13 mouse cellular contexts compared by ENCODE assay signal in the genomic region with DNA sequence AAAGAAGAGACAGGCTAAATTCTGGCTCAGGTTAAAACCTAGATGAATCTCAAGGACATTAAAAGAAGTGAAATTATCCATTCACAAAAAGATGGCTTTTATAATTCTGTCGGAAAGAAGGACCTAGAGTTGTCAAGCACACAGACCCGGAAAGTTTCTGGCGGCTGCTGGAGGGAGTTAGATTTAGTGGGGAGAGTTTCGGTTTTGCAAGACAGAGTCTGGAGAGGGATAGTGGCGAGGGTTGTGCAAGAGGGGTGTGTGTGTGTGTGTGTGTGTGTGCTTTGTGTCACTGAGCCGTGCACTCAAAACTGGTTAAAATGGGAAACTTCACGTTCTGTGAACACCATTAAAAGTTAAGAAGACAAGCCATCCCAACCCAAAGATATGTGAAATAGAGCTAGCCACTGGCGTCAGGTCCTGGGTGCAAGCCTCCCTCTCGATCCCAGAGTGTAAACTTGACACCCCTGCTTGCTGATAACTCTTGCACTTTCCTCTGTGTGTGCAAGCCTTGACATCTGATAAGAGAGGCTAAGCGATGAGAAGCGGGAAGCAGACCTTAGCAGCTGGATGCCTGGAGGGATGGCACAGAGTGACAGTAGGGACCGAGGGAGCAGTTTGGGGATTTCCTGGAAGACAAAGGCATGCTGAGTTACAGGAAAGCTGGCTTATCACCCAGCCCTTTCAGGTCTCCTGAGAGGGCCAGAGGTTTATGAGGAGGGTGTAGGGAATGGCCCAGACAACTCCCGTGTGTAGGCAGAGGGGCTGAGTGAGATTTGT. TPM values are rescaled to one million over a fixed set of nuclear protein-coding genes. Genes with fewer than 3 reads are reported as not detected.
DNase-seq lines count a peak whose midpoint lies in the region; ATAC-seq and TF ChIP-seq lines count a peak whose summit lies in the region.
"Had no signal": no experiment of that assay in that cellular context is flagged by ENCODE, and none has a peak within 500 bp of the region (broad histone marks: within the 10 kb centered on the region; RNA-seq: fewer than 3 reads in every experiment).

No protein-coding gene starts in this region.

- intact Hi-C loops in heart, postnatal 10 days (cut with DNase I): no loop called here

- ATAC-seq in heart, embryonic 14.5 days (ENCODE audit: insufficient number of reproducible peaks, insufficient read depth, low FRiP score, low read depth): no peak
- ATAC-seq in embryonic facial prominence, embryonic 13.5 days (ENCODE audit: insufficient number of reproducible peaks, insufficient read depth, low FRiP score, low TSS enrichment, low read depth): no peak
- ATAC-seq in liver, embryonic 14.5 days (ENCODE audit: insufficient read depth): peak; percentile 70; the same call in 1 of the 2 replicates

- no peak overlapping the region for H3K27ac ChIP-seq in heart, embryonic 14.5 days (replicated peaks in 1 of 2; ENCODE audit: control insufficient read depth in 1 of 2, insufficient read depth in 1 of 2, low read depth in 2 of 2, low read length in 2 of 2)
- H3K27ac ChIP-seq in embryonic facial prominence, embryonic 13.5 days: no peak overlapping the region
- H3K27ac ChIP-seq in liver, embryonic 14.5 days: peak overlapping the region; percentile 37
- H3K27ac ChIP-seq: heart, adult 2 months; neural tube, embryonic 15.5 days had no signal

- H3K4me1 ChIP-seq in heart, embryonic 14.5 days (ENCODE audit: control insufficient read depth in 2 of 2, insufficient read depth in 2 of 2, low read length in 2 of 2): peaks cover 11 to 17% of the 10 kb centered on the region in 2 experiments
- peaks cover 14% of the 10 kb centered on the region for H3K4me1 ChIP-seq in embryonic facial prominence, embryonic 13.5 days
- peaks cover 31 to 50% of the 10 kb centered on the region in 2 experiments for H3K4me1 ChIP-seq in liver, embryonic 14.5 days (replicated peaks; ENCODE audit: control insufficient read depth in 2 of 2, insufficient read depth in 2 of 2, low read length in 1 of 2)
- H3K4me1 ChIP-seq in megakaryocyte, embryonic 14.5 days: peaks cover 63% of the 10 kb centered on the region
- H3K4me1 ChIP-seq: neural tube, embryonic 15.5 days had no signal

- DNase-seq in heart, postnatal 10 days: no peak
- peak in 1 of 3 experiments; percentile 66 for DNase-seq in liver, embryonic 14.5 days (ENCODE audit: low read depth in 3 of 3, low spot score in 3 of 3)
- no peak for DNase-seq in frontal cortex, postnatal 25 days (ENCODE audit: low spot score in 2 of 2)
- no peak for DNase-seq in gastrocnemius, postnatal 25 days
- DNase-seq: kidney, adult 18-20 months; layer of hippocampus, adult 9-11 months; right cerebral cortex, postnatal 25 days had no signal

- H3K9me3 ChIP-seq in heart, embryonic 14.5 days (ENCODE audit: control insufficient read depth, low read length): no peaks in the 10 kb centered on the region
- H3K9me3 ChIP-seq in embryonic facial prominence, embryonic 13.5 days: no peaks in the 10 kb centered on the region; the same call in 1 of the 2 replicates
- H3K9me3 ChIP-seq in liver, embryonic 14.5 days (ENCODE audit: control insufficient read depth, low read length): no peaks in the 10 kb centered on the region
- no peaks in the 10 kb centered on the region for H3K9me3 ChIP-seq in megakaryocyte, embryonic 14.5 days
- H3K9me3 ChIP-seq: neural tube, embryonic 15.5 days had no signal

- 37% methylated on average over 13 of the region's 13 CpGs for WGBS in heart, embryonic 14.5 days
- 45% methylated on average over 13 of the region's 13 CpGs for WGBS in embryonic facial prominence, embryonic 13.5 days
- 26% methylated on average over 13 of the region's 13 CpGs for WGBS in liver, embryonic 14.5 days (ENCODE audit: insufficient replicate concordance)

- no peaks in the 10 kb centered on the region for H3K36me3 ChIP-seq in heart, embryonic 14.5 days (ENCODE audit: control insufficient read depth, insufficient read depth, low read length)
- H3K36me3 ChIP-seq in embryonic facial prominence, embryonic 13.5 days: no peaks in the 10 kb centered on the region
- no peaks in the 10 kb centered on the region for H3K36me3 ChIP-seq in liver, embryonic 14.5 days (replicated peaks; ENCODE audit: control insufficient read depth, insufficient read depth, low read depth)
- peaks cover 12% of the 10 kb centered on the region for H3K36me3 ChIP-seq in megakaryocyte, embryonic 14.5 days (replicated peaks; ENCODE audit: low read length)
- H3K36me3 ChIP-seq: neural tube, embryonic 15.5 days had no signal

- no peak for TF ChIP-seq CTCF in liver, embryonic 14.5 days (IDR thresholded peaks at IDR 0.05; ENCODE audit: low read depth)

- no peak overlapping the region for H3K4me2 ChIP-seq in heart, embryonic 14.5 days (ENCODE audit: low read length)
- no peak overlapping the region for H3K4me2 ChIP-seq in embryonic facial prominence, embryonic 13.5 days
- H3K4me2 ChIP-seq in liver, embryonic 14.5 days (ENCODE audit: low read depth): peak overlapping the region; percentile 49
- H3K4me2 ChIP-seq: midbrain, embryonic 11.5 days; neural tube, embryonic 15.5 days had no signal

- H3K4me3 ChIP-seq in heart, embryonic 14.5 days (ENCODE audit: control insufficient read depth in 1 of 2, insufficient read depth in 1 of 2, low read depth in 1 of 2, low read length in 2 of 2): no peak overlapping the region
- H3K4me3 ChIP-seq in embryonic facial prominence, embryonic 13.5 days: no peak overlapping the region
- no peak overlapping the region for H3K4me3 ChIP-seq in liver, embryonic 14.5 days (ENCODE audit: insufficient read depth in 1 of 2, low read depth in 2 of 2, low read length in 2 of 2)
- peak overlapping the region; percentile 80 for H3K4me3 ChIP-seq in megakaryocyte, embryonic 14.5 days (replicated peaks)
- H3K4me3 ChIP-seq: heart, adult 2 months; neural tube, embryonic 15.5 days had no signal

- H3K27me3 ChIP-seq in heart, embryonic 14.5 days (ENCODE audit: control insufficient read depth, insufficient read depth, low read length): no peaks in the 10 kb centered on the region
- no peaks in the 10 kb centered on the region for H3K27me3 ChIP-seq in embryonic facial prominence, embryonic 13.5 days
- no peaks in the 10 kb centered on the region for H3K27me3 ChIP-seq in liver, embryonic 14.5 days (ENCODE audit: control insufficient read depth, insufficient read depth, low read length)
- no peaks in the 10 kb centered on the region for H3K27me3 ChIP-seq in megakaryocyte, embryonic 14.5 days (replicated peaks)
- H3K27me3 ChIP-seq: neural tube, embryonic 15.5 days had no signal

- H3K9ac ChIP-seq in heart, embryonic 14.5 days (ENCODE audit: low read length): 0 out of 2 replicates have a peak overlapping the region, but pooled peaks have one; percentile 25
- peak overlapping the region; percentile 52; the same call in 1 of the 2 replicates for H3K9ac ChIP-seq in embryonic facial prominence, embryonic 13.5 days
- H3K9ac ChIP-seq in liver, embryonic 14.5 days (replicated peaks): peak overlapping the region; percentile 20
- H3K9ac ChIP-seq: neural tube, embryonic 15.5 days had no signal

- peak; percentile 48; the same call in 1 of the 2 replicates for TF ChIP-seq EP300 in liver, embryonic 14.5 days (IDR thresholded peaks at IDR 0.05; ENCODE audit: low read depth)

RNA-seq across cellular contexts. Expression of gene 1600014C23Rik, which starts 8.9 kb away (rescaled TPM):
- 0.73 and 1.0 TPM in 2 replicates for polyA plus RNA-seq in heart, embryonic 14.5 days (2014; fragmentation: Nextera tagmentation; extraction: Ambion mirVana)
- total RNA-seq in heart, postnatal 10 days (2021): not detected
- polyA plus RNA-seq in embryonic facial prominence, embryonic 13.5 days (2015; fragmentation: Nextera tagmentation; extraction: Ambion mirVana): not detected in 2 replicates
- polyA plus RNA-seq in liver, embryonic 14.5 days (2012; rRNA removed): not detected in 2 replicates
- polyA plus RNA-seq in liver, embryonic 14.5 days (2014; fragmentation: Nextera tagmentation; extraction: Ambion mirVana): not detected in 2 replicates
- 1.3 TPM in 1 of 2 replicates, not detected in the other for polyA plus RNA-seq in megakaryocyte, embryonic 14.5 days (2012; ENCODE audit: insufficient read depth, low replicate concordance)
- total RNA-seq in gastrocnemius, postnatal 25 days (2021): not detected
- polyA plus RNA-seq: heart, adult 2 months; neural tube, embryonic 15.5 days had no signal

RNA-seq across cellular contexts. Expression of gene Tmem63b, which starts 55.9 kb away (rescaled TPM):
- 31.2 and 32.4 TPM in 2 replicates for polyA plus RNA-seq in heart, embryonic 14.5 days (2014; fragmentation: Nextera tagmentation; extraction: Ambion mirVana)
- total RNA-seq in heart, postnatal 10 days (2021): 10 to 100 TPM; 81.4 to 86.9 TPM
- polyA plus RNA-seq in embryonic facial prominence, embryonic 13.5 days (2015; fragmentation: Nextera tagmentation; extraction: Ambion mirVana): 38.0 and 42.4 TPM in 2 replicates
- polyA plus RNA-seq in liver, embryonic 14.5 days (2012; rRNA removed): 10.4 and 11.0 TPM in 2 replicates
- polyA plus RNA-seq in liver, embryonic 14.5 days (2014; fragmentation: Nextera tagmentation; extraction: Ambion mirVana): 4.1 and 5.4 TPM in 2 replicates
- 22.7 and 26.5 TPM in 2 replicates for polyA plus RNA-seq in megakaryocyte, embryonic 14.5 days (2012; ENCODE audit: insufficient read depth, low replicate concordance)
- 10 to 100 TPM; 59.9 to 60.3 TPM for total RNA-seq in gastrocnemius, postnatal 25 days (2021)

RNA-seq across cellular contexts. Expression of gene Mrpl14, which starts 56.4 kb away (rescaled TPM):
- polyA plus RNA-seq in heart, embryonic 14.5 days (2014; fragmentation: Nextera tagmentation; extraction: Ambion mirVana): 148 and 155 TPM in 2 replicates
- 100 to 1,000 TPM in 1 of 2 experiments, 10 to 100 TPM in 1; 94.7 to 108 TPM for total RNA-seq in heart, postnatal 10 days (2021)
- polyA plus RNA-seq in embryonic facial prominence, embryonic 13.5 days (2015; fragmentation: Nextera tagmentation; extraction: Ambion mirVana): 146 and 152 TPM in 2 replicates
- 60.8 and 82.6 TPM in 2 replicates for polyA plus RNA-seq in liver, embryonic 14.5 days (2012; rRNA removed)
- polyA plus RNA-seq in liver, embryonic 14.5 days (2014; fragmentation: Nextera tagmentation; extraction: Ambion mirVana): 142 and 148 TPM in 2 replicates
- polyA plus RNA-seq in megakaryocyte, embryonic 14.5 days (2012; ENCODE audit: insufficient read depth, low replicate concordance): 106 and 372 TPM in 2 replicates
- total RNA-seq in gastrocnemius, postnatal 25 days (2021): 10 to 100 TPM; 93.5 to 96.0 TPM
